Mouse (Mus musculus) testis, postnatal 10 days (tissue): ENCODE measurements at regions not wholly inside any gene's neighbourhood (a gene's known extent, or its start where the extent isn't known, plus 50 kb on each side); places are given as distances from the start of the nearest gene placed in this dataset.

Experiments
- DNase-seq: peaks from one replicate; pipeline ENCODE4 v3.0.0; 2021; ENCODE audit warnings: low spot score

- peak; percentile 79 for DNase-seq
Observed at GRCm38 (mm10) chr12:20614766-20615165, 375.5 kb upstream of the Asap2 start.
